Mouse (Mus musculus) adrenal gland, adult (tissue): ENCODE data around the gene Miip.

ENCODE experiments used
- DNase-seq, 2 experiments: peaks; one replicate each; pipeline ENCODE4 v3.0.0; 2022 to 2023; ENCODE audit warnings: low spot score in 1 of 2; ENCODE audit not compliant: inconsistent age in 2 of 2

Gene Miip

GRCm38 (mm10) chr4:147868450-147869031, at the start of gene Miip, which contains the start of gene Fv1:
Gene Miip (minus strand): TSS chr4:147868816.
Gene Fv1 (plus strand): TSS chr4:147868979.
- peak; percentile 97 to 98 for DNase-seq

- DNase-seq, result no peak
These were observed 40.9 kb upstream of the Miip start for GRCm38 (mm10) chr4:147909486-147909885.

- DNase-seq, result peak; percentile 71 to 82
These were observed 37.6 kb upstream of the Miip start for GRCm38 (mm10) chr4:147906230-147906629.

GRCm38 (mm10) chr4:147905090-147905659, 36.6 kb upstream of the Miip start:
- peak in 1 of 2 experiments; percentile 28 for DNase-seq

GRCm38 (mm10) chr4:147904313-147905089, 35.9 kb upstream of the Miip start, which contains the start of gene Mfn2:
Gene Mfn2 (minus strand): TSS chr4:147904704.
- peak; percentile 92 to 98 for DNase-seq

GRCm38 (mm10) chr4:147903601-147904000, 35.0 kb upstream of the Miip start:
- DNase-seq, result peak; percentile 53 to 87

- peak in 1 of 2 experiments; percentile 65 for DNase-seq
These were observed 34.4 kb upstream of the Miip start for GRCm38 (mm10) chr4:147902906-147903500.

GRCm38 (mm10) chr4:147900452-147900851, 31.8 kb upstream of the Miip start:
- DNase-seq, result no peak

GRCm38 (mm10) chr4:147897348-147897747, 28.7 kb upstream of the Miip start:
- DNase-seq, result no peak

GRCm38 (mm10) chr4:147896411-147896810, 27.8 kb upstream of the Miip start:
- no peak for DNase-seq

GRCm38 (mm10) chr4:147895815-147896330, 27.3 kb upstream of the Miip start:
- no peak for DNase-seq

- DNase-seq, result peak in 1 of 2 experiments; percentile 74
These were observed 21.7 kb upstream of the Miip start for GRCm38 (mm10) chr4:147890341-147890740.

GRCm38 (mm10) chr4:147888237-147888636, 19.6 kb upstream of the Miip start:
- no peak for DNase-seq

GRCm38 (mm10) chr4:147887277-147887676, 18.7 kb upstream of the Miip start:
- no peak for DNase-seq

- DNase-seq, result no peak
These were observed 17.5 kb upstream of the Miip start for GRCm38 (mm10) chr4:147886158-147886557.

- peak in 1 of 2 experiments; percentile 72 for DNase-seq
These were observed 15.5 kb upstream of the Miip start for GRCm38 (mm10) chr4:147884138-147884537.

GRCm38 (mm10) chr4:147883041-147883440, 14.4 kb upstream of the Miip start:
- DNase-seq, result no peak

- no peak for DNase-seq
These were observed 13.2 kb upstream of the Miip start for GRCm38 (mm10) chr4:147881792-147882191.

GRCm38 (mm10) chr4:147879865-147880264, 11.2 kb upstream of the Miip start:
- DNase-seq, result no peak

- DNase-seq, result no peak
These were observed 10.8 kb upstream of the Miip start for GRCm38 (mm10) chr4:147879456-147879855.

- no peak for DNase-seq
These were observed 9.9 kb upstream of the Miip start for GRCm38 (mm10) chr4:147878537-147878936.
